ENCODE assay signal across 12 mouse cellular contexts in genomic region chr16:91385621-91386020, GRCm38 (mm10). TPM values are rescaled to one million over a fixed set of nuclear protein-coding genes. Genes with fewer than 3 reads are reported as not detected.
DNase-seq lines count a peak whose midpoint lies in the region; ATAC-seq and TF ChIP-seq lines count a peak whose summit lies in the region.
"Had no signal": no experiment of that assay in that cellular context is flagged by ENCODE, and none has a peak within 500 bp of the region (broad histone marks: within the 10 kb centered on the region; RNA-seq: fewer than 3 reads in every experiment).

No protein-coding gene starts in this region.

- H3K9me3 ChIP-seq in liver, embryonic 13.5 days (replicated peaks), result no peaks in the 10 kb centered on the region
- H3K9me3 ChIP-seq: limb, embryonic 15.5 days had no signal

- intact Hi-C loops in gastrocnemius, postnatal 14 days (cut with DNase I; ENCODE audit: low total_unique reads), result no loop called here

- DNase-seq in layer of hippocampus, adult 2 months (ENCODE audit: low spot score in 2 of 2), result no peak
- no peak for DNase-seq in layer of hippocampus, postnatal 25 days (ENCODE audit: extremely low spot score in 1 of 2, low spot score in 1 of 2)
- DNase-seq in heart, postnatal 4 days, result peak; percentile 45
- DNase-seq in liver, embryonic 13.5 days, result no peak
- DNase-seq in urinary bladder, postnatal 4 days (ENCODE audit: low spot score in 2 of 2), result no peak
- no peak for DNase-seq in gastrocnemius, postnatal 14 days
- no peak for DNase-seq in adrenal gland, adult 18-20 months (ENCODE audit: low spot score in 2 of 2)
- DNase-seq: adrenal gland, adult 8-10 months; embryo, embryonic 11 days; gastrocnemius, postnatal 10 days had no signal

- no peaks in the 10 kb centered on the region for H3K27me3 ChIP-seq in liver, embryonic 13.5 days
- no peaks in the 10 kb centered on the region for H3K27me3 ChIP-seq in small intestine, adult 2 months (ENCODE audit: control insufficient read depth, insufficient read depth, low read length)
- H3K27me3 ChIP-seq: limb, embryonic 15.5 days had no signal

- peak; percentile 43 for ATAC-seq in liver, embryonic 13.5 days (ENCODE audit: low read depth)

- no peak overlapping the region for H3K4me2 ChIP-seq in liver, embryonic 13.5 days
- H3K4me2 ChIP-seq: limb, embryonic 15.5 days had no signal

- no peak overlapping the region for H3K9ac ChIP-seq in liver, embryonic 13.5 days
- H3K9ac ChIP-seq: limb, embryonic 15.5 days had no signal

- H3K27ac ChIP-seq in layer of hippocampus, adult 2 months, result peak overlapping the region; percentile 55; the same call in 1 of the 2 replicates
- peak overlapping the region; percentile 65 for H3K27ac ChIP-seq in liver, embryonic 13.5 days
- peak overlapping the region; percentile 32 for H3K27ac ChIP-seq in small intestine, adult 2 months (ENCODE audit: insufficient read depth, low read depth, low read length)
- H3K27ac ChIP-seq: limb, embryonic 15.5 days had no signal

- 59% methylated on average over 10 of the region's 10 CpGs for WGBS in liver, embryonic 13.5 days (ENCODE audit: insufficient replicate concordance)
- 15% methylated on average over 10 of the region's 10 CpGs for WGBS in small intestine, adult 2 months

- TF ChIP-seq CTCF in layer of hippocampus, adult 2 months (conservative IDR thresholded peaks at IDR 0.05), result 0 out of 2 replicates have a peak, but pooled peaks have one; percentile 23
- TF ChIP-seq CTCF in small intestine, adult 2 months (IDR thresholded peaks at IDR 0.05; ENCODE audit: extremely low read depth, insufficient read length, insufficient replicate concordance, low read depth, low read length), result no peak

- H3K4me1 ChIP-seq in liver, embryonic 13.5 days (replicated peaks), result peaks cover 38% of the 10 kb centered on the region
- peaks cover 19% of the 10 kb centered on the region; the same call in 1 of the 2 replicates for H3K4me1 ChIP-seq in small intestine, adult 2 months (ENCODE audit: control insufficient read depth, insufficient read depth, insufficient read length, low read length)
- H3K4me1 ChIP-seq: limb, embryonic 15.5 days had no signal

- no peak overlapping the region for H3K4me3 ChIP-seq in layer of hippocampus, adult 2 months
- no peak overlapping the region for H3K4me3 ChIP-seq in liver, embryonic 13.5 days (replicated peaks)
- H3K4me3 ChIP-seq in small intestine, adult 2 months (ENCODE audit: low read depth, low read length), result no peak overlapping the region
- H3K4me3 ChIP-seq: limb, embryonic 15.5 days had no signal

- peaks cover 92% of the 10 kb centered on the region for H3K36me3 ChIP-seq in liver, embryonic 13.5 days
- H3K36me3 ChIP-seq in small intestine, adult 2 months (ENCODE audit: control insufficient read depth, insufficient read depth, low read length), result peaks cover 12% of the 10 kb centered on the region

- TF ChIP-seq POLR2A in small intestine, adult 2 months (IDR thresholded peaks at IDR 0.05; ENCODE audit: low read depth, low read length), result no peak

RNA-seq across cellular contexts. Expression of gene Gm21970, which starts 5.9 kb away (rescaled TPM):
- total RNA-seq in layer of hippocampus, adult 2 months (2021), result not detected
- not detected for total RNA-seq in layer of hippocampus, postnatal 25 days (2021)
- total RNA-seq in heart, postnatal 4 days (2021), result not detected
- not detected in 2 replicates for polyA plus RNA-seq in liver, embryonic 13.5 days (2015; fragmentation: Nextera tagmentation; extraction: Ambion mirVana)
- polyA plus RNA-seq in small intestine, adult 2 months (2012; rRNA removed), result not detected in 2 replicates
- not detected for total RNA-seq in gastrocnemius, postnatal 14 days (2021)
- not detected for total RNA-seq in adrenal gland, adult 18-20 months (2021)
- total RNA-seq: gastrocnemius, postnatal 10 days had no signal
- polyA plus RNA-seq: limb, embryonic 15.5 days had no signal

RNA-seq across cellular contexts. Expression of gene Ifnar2, which starts 13.0 kb away (rescaled TPM):
- 10 to 100 TPM; 19.8 to 25.5 TPM for total RNA-seq in layer of hippocampus, adult 2 months (2021)
- 10 to 100 TPM; 23.8 TPM for total RNA-seq in layer of hippocampus, postnatal 25 days (2021)
- total RNA-seq in heart, postnatal 4 days (2021), result 10 to 100 TPM; 29.9 to 33.8 TPM
- 67.4 and 74.0 TPM in 2 replicates for polyA plus RNA-seq in liver, embryonic 13.5 days (2015; fragmentation: Nextera tagmentation; extraction: Ambion mirVana)
- polyA plus RNA-seq in small intestine, adult 2 months (2012; rRNA removed), result 12.6 and 25.3 TPM in 2 replicates
- 10 to 100 TPM; 14.6 to 15.2 TPM for total RNA-seq in gastrocnemius, postnatal 14 days (2021)
- 100 to 1,000 TPM in 1 of 2 experiments, 10 to 100 TPM in 1; 99.5 to 102 TPM for total RNA-seq in adrenal gland, adult 18-20 months (2021)

RNA-seq across cellular contexts. Expression of gene Il10rb, which starts 20.3 kb away (rescaled TPM):
- total RNA-seq in layer of hippocampus, adult 2 months (2021), result 1 to 10 TPM; 8.6 to 9.0 TPM
- 10 to 100 TPM in 1 of 2 experiments, 1 to 10 TPM in 1; 9.7 to 11.2 TPM for total RNA-seq in layer of hippocampus, postnatal 25 days (2021)
- total RNA-seq in heart, postnatal 4 days (2021), result 10 to 100 TPM; 66.2 to 67.4 TPM
- polyA plus RNA-seq in liver, embryonic 13.5 days (2015; fragmentation: Nextera tagmentation; extraction: Ambion mirVana), result 25.0 and 28.1 TPM in 2 replicates
- 16.8 and 51.2 TPM in 2 replicates for polyA plus RNA-seq in small intestine, adult 2 months (2012; rRNA removed)
- total RNA-seq in gastrocnemius, postnatal 14 days (2021), result 10 to 100 TPM in 1 of 2 experiments, 1 to 10 TPM in 1; 9.0 to 10.1 TPM
- 100 to 1,000 TPM; 176 to 268 TPM for total RNA-seq in adrenal gland, adult 18-20 months (2021)

Comparison
In these comparisons a context has a peak if more than half of its experiments do, and no peak if none do; other contexts are left out.
1. RNA of gene Il10rb, which starts 20.3 kb away (total RNA-seq): 176 to 268 TPM in adrenal gland, adult 18-20 months and 66.2 to 67.4 TPM in heart, postnatal 4 days; 9.7 to 11.2 TPM in layer of hippocampus, postnatal 25 days, 9.0 to 10.1 TPM in gastrocnemius, postnatal 14 days and 8.6 to 9.0 TPM in layer of hippocampus, adult 2 months; every median in the first group is over 4 times any median in the second.
2. Peak in every context shown above with its lines, with median percentiles within 50 percentile points of each other: H3K27ac ChIP-seq.